Mouse (Mus musculus) lung, adult 2 months (tissue): Measurements from ENCODE around the gene Rnaseh2c.

ENCODE experiments used
- CTCF ChIP-seq: fragments of 200-500 bp; IDR thresholded peaks from 2 replicates; pipeline ENCODE4 v1.5.1; 2011; ENCODE audit warnings: mild to moderate bottlenecking, low read length, control low read depth; ENCODE audit not compliant: insufficient read depth
- POLR2A ChIP-seq: fragments of 200-500 bp; IDR thresholded peaks from 2 replicates; pipeline ENCODE4 v1.6.1; 2011; ENCODE audit warnings: low read depth, mild to moderate bottlenecking, control low read depth, low read length, borderline replicate concordance; ENCODE audit errors: extremely low read depth

DNA sequence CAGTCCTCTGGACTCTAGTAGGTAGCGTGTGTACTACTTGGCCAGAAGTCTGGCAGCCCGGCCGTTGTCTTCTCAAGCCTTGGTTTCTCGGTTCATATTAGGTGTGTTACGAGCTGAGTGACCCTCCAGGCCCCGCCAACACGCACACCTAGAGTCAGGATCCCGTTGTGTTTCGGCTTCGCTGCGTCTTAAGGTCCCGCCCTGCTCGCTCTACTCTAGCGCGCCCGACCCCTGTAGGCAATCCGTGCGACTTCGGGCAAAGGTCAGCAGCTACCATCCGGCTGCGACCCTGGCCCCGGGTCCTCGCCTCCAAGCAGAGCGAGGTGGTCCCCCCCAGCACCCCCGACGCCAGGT lies 34.5 kb upstream of the Rnaseh2c start:
- TF ChIP-seq CTCF = no peak
- TF ChIP-seq POLR2A = no peak
